Mouse (Mus musculus) kidney, embryonic 16.5 days (tissue): ENCODE results near the gene Zfp944. TPM values are rescaled to one million over a fixed set of nuclear protein-coding genes. Genes with fewer than 3 reads are reported as not detected.
"Not testable (repeated sequence)": the region's sequence is repeated elsewhere in the genome, so short reads cannot be mapped to it uniquely, and the experiment has no call there.

Experiments used
- ATAC-seq: fragments of 200-750 bp; cut with Nextera tagmentation; 2 replicates; pipeline ENCODE4 v1.8.0; 2017; ENCODE audit warnings: moderate TSS enrichment; ENCODE audit not compliant: low FRiP score, low TSS enrichment
- H3K27ac ChIP-seq: fragments of 300-500 bp; sonication (generic); 2 replicates; pipeline ENCODE4 v1.5.1; 2014; ENCODE audit warnings: low read length
- H3K27me3 ChIP-seq: fragments of 300-500 bp; sonication (generic); 2 replicates; pipeline ENCODE4 v1.6.1; 2014; ENCODE audit warnings: low read length, control low read depth, mixed read lengths; ENCODE audit not compliant: insufficient read depth
- H3K36me3 ChIP-seq: fragments of 300-500 bp; sonication (generic); 2 replicates; pipeline ENCODE4 v1.6.1; 2014; ENCODE audit warnings: low read length, control low read depth, mixed read lengths; ENCODE audit not compliant: insufficient read depth
- H3K4me1 ChIP-seq: fragments of 300-500 bp; sonication (generic); 2 replicates; pipeline ENCODE4 v1.6.1; 2014; ENCODE audit warnings: low read length, control low read depth, mixed read lengths; ENCODE audit not compliant: insufficient read depth
- H3K4me2 ChIP-seq: fragments of 300-500 bp; sonication (generic); replicated peaks from 2 replicates; pipeline ENCODE4 v1.6.1; 2014; ENCODE audit warnings: low read depth, low read length
- H3K4me3 ChIP-seq: fragments of 300-500 bp; sonication (generic); 2 replicates; pipeline ENCODE4 v1.5.1; 2014; ENCODE audit warnings: mild to moderate bottlenecking, low read length
- H3K9ac ChIP-seq: fragments of 300-500 bp; sonication (generic); replicated peaks from 2 replicates; pipeline ENCODE4 v1.6.1; 2014; ENCODE audit warnings: low read length
- H3K9me3 ChIP-seq: fragments of 300-500 bp; sonication (generic); 2 replicates; pipeline ENCODE4 v1.6.1; 2016; ENCODE audit warnings: low read length, control low read depth
- WGBS: fragments of 180-500 bp; shearing (Covaris S2); extraction: QIAGEN DNeasy Blood & Tissue Kit; methylation state at CpG from one replicate; pipeline ENCODE4 v1.1.7; 2014; 5-methylcytosine and 5-hydroxymethylcytosine counted together
- polyA plus RNA-seq: library from polyadenylated mRNA; unstranded; fragments of >200 nt; fragmentation: Nextera tagmentation; extraction: Ambion mirVana; gene quantifications from 2 replicates; pipeline ENCODE4 v1.2.1, GENCODE M21; 2015

Gene Zfp944
- 13.8 and 14.3 TPM in 2 replicates for polyA plus RNA-seq

DNA sequence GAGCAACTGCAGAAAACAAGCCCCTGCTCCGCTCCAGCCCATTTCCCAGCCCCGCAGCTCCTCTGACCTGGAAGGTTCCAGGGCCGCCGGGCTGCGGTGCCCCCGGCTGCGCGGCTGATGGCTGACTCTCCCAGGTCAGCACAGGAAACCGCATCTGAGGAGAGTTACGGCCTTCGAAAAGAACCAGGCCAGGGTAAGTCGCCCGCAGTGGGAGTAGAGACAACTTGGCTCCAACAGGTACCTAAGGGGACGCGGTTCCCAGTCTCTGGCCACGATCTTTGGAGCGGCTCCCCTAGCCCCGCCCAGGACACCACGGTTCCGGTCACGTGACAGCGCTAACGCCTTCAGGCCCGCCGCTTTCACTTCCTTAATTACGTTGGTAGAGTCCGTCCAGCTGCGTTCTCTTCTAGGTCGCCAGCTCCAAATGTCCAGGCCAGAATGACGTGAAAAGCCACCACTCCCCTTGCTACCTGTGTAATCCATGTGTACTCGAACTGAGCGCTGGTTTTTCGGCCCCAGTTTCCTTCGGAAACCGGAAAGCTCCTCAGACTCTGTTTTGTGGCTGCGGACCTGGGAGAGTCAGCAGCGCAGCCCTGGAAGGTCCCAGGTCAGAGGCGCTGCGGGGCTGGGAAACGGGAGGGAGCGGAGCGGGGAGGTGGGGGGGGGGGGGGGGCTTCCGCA lies at the start of gene Zfp944, which contains the start of gene Zfp758:
TSS of gene Zfp944 (minus strand) at position 300 of the 681 bp plus-strand sequence.
TSS of gene Zfp758 (plus strand) at position 353 of the 681 bp plus-strand sequence.
- H3K36me3 ChIP-seq = peaks cover 15% of the 10 kb centered on the region
- peak within 1 kb of the TSS; percentile 59 for H3K4me3 ChIP-seq
- peak within 1 kb of the TSS; percentile 84 for H3K27ac ChIP-seq
- WGBS = 0% methylated on average over 24 of the region's 43 CpGs
- peak; percentile 99 for ATAC-seq
- H3K4me2 ChIP-seq = peak within 1 kb of the TSS; percentile 59
- peaks cover 17% of the 10 kb centered on the region for H3K9me3 ChIP-seq
- H3K27me3 ChIP-seq = not testable (repeated sequence)
- H3K9ac ChIP-seq = peak within 1 kb of the TSS; percentile 81
- H3K4me1 ChIP-seq = peaks cover 13% of the 10 kb centered on the region; the same call in 1 of the 2 replicates

DNA sequence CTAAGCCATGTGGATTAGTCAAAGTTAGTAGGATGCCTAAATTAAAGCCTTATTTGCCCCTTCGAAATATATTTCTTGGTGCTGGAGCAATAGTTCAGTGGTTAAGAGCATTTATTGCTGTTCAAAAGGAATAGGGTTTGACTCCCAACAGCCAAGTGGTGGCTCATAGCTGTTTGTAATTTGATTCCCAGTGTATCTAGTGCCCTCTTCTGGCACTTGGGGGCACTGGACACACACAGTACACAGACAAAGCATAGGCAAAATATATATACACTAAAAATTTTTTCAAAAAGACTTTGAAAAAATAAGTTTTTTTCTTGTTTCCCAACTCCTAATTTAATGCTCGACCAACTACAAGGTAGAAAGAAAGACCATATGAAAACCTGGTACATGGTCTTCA lies 49.6 kb upstream of the Zfp944 start:
- Histone ChIP-seq H3K27ac (no peak overlapping the region), H3K9ac (no peak overlapping the region), H3K36me3 (no peaks in the 10 kb centered on the region), H3K4me2 (no peak overlapping the region), H3K9me3 (no peaks in the 10 kb centered on the region), H3K27me3 (no peaks in the 10 kb centered on the region), H3K4me1 (no peaks in the 10 kb centered on the region), H3K4me3 (no peak overlapping the region)
- ATAC-seq = no peak
- 68% methylated on average over 2 of the region's 2 CpGs for WGBS

DNA sequence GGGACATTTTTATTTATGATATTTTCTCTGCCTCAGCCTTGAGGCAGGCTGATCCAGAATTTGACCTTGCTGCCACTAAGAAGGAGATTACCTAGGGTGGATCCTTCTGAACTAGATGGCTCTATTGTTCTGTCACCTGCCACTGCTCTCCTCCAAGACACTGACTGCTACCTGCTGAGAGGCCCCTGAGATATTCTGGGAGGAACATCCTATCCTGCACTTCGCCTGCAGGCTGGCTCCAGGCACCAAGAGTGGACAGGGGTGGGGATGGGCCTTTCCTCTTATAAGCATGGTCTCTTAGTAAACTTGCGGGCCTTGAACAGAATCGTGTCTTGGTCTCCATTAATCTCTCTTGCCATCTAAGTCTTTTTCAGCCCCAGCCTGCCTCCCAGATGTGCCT lies 2.7 kb upstream of the Zfp944 start:
- Histone ChIP-seq H3K9ac (no peak overlapping the region), H3K9me3 (peaks cover 24% of the 10 kb centered on the region), H3K27ac (no peak overlapping the region), H3K36me3 (peaks cover 20% of the 10 kb centered on the region), H3K27me3 (no peaks in the 10 kb centered on the region), H3K4me2 (no peak overlapping the region), H3K4me3 (no peak overlapping the region), H3K4me1 (peaks cover 13% of the 10 kb centered on the region; the same call in 1 of the 2 replicates)
- no peak for ATAC-seq
- WGBS = 100% methylated on average over 3 of the region's 3 CpGs

DNA sequence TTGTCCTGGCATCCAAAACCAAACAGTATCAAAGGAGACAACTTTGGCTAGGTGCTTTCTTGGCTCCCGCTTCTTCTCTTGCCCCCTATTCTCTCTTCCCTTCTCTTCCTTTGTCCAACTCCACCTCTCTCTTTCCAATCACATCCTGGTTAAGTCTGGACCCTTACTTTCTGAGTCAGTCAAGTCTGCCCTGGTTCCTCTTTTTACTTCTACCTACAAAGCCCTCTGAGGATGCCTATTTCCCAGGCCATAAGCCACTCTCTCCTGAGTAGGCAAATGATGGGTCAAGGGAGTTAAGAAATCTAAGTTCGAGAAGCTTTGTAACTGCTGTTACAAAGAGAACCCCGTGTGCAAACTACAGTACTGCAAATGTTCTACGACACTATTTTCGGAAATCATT lies 628 bp downstream of the Zfp944 start:
- Histone ChIP-seq H3K36me3 (peaks cover 15% of the 10 kb centered on the region; the same call in 1 of the 2 replicates), H3K4me3 (peak overlapping the region; percentile 59), H3K4me1 (peaks cover 13% of the 10 kb centered on the region; the same call in 1 of the 2 replicates), H3K27ac (no peak overlapping the region), H3K27me3 (no peaks in the 10 kb centered on the region), H3K4me2 (peak overlapping the region; percentile 59), H3K9me3 (peaks cover 17% of the 10 kb centered on the region), H3K9ac (peak overlapping the region; percentile 64)
- 25% methylated on average over 5 of the region's 5 CpGs for WGBS
- ATAC-seq = no peak

DNA sequence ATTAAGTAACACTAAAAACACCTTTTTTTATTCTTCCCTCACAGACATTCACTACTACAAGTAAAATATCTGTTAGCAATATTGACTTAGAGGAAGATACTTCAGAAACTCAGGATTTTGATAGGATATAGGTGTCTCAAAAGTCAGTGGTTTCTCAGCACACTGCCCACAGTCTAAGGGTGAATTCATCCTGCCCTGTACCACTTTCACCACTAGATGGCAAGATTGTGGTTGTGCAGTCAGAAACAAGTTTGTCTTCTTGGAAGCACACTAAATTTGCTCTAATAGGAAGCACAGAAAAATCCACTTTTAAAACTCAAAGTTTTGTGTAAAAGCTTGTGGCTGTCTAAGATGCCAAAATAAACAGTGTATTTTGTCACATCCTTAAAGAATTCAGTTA lies 8.4 kb downstream of the Zfp944 start:
- H3K27ac ChIP-seq = no peak overlapping the region
- H3K27me3 ChIP-seq = no peaks in the 10 kb centered on the region
- H3K9ac ChIP-seq = no peak overlapping the region
- peak; percentile 46; the same call in 1 of the 2 replicates for ATAC-seq
- no peaks in the 10 kb centered on the region for H3K4me1 ChIP-seq
- no peak overlapping the region for H3K4me3 ChIP-seq
- H3K9me3 ChIP-seq = no peaks in the 10 kb centered on the region
- H3K4me2 ChIP-seq = no peak overlapping the region
- H3K36me3 ChIP-seq = peaks cover 11% of the 10 kb centered on the region; the same call in 1 of the 2 replicates

DNA sequence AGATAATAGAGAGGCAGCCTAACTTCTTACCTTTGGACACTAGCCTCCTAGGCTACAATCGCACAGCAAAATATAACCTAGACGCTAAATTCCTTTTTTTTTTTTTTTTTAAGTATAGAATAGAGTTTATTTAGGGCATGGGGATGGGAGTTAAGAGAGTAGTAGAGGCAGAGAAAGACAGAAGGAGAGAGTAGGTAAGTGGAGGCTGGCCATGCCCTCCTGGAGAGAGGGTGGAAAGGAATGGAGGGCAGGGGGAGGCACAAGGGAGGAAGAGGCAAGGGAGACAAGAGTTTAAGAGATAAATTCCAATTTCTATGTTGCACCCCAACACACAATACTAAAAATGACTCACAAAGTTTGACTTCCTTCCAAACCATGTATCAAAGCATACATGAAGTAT lies 46.0 kb downstream of the Zfp944 start:
- Histone ChIP-seq H3K4me2 (peak overlapping the region; percentile 54), H3K4me3 (peak overlapping the region; percentile 65), H3K9ac (peak overlapping the region; percentile 74; the same call in 1 of the 2 replicates)
- not testable (repeated sequence) for ATAC-seq, H3K9me3 ChIP-seq, H3K27ac ChIP-seq, H3K4me1 ChIP-seq, H3K27me3 ChIP-seq, H3K36me3 ChIP-seq
- 18% methylated on average over 2 of the region's 2 CpGs for WGBS

DNA sequence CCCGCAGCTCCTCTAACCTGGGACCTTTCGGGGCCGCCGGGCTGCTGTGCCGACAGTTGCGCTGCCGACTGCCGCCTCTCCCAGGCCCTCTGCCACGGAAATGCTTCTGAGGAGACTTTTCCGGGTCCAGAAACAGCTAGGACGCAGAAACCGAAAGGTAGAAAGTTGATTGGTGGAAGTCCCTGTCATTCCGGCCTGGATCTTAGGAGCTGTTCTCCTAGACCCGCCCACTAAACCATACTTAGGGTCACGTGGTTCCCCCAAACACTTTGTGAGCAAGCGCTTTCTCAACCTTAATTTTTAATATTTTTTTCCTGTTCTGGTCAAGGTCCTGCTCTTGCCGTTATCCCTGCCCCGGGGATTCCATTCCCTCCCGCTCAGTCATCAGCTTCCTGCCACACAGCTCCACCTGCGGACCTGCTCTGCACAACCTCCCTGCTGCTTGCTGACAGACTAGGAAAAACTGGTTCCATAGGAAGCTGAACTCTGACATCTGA lies 46.4 kb downstream of the Zfp944 start, which contains the start of gene CT030661.1:
TSS of gene CT030661.1 (minus strand) at position 108 of the 497 bp plus-strand sequence.
- H3K4me2 ChIP-seq = peak within 1 kb of the TSS; percentile 54
- H3K9ac ChIP-seq = peak within 1 kb of the TSS; percentile 74
- H3K36me3 ChIP-seq, H3K4me1 ChIP-seq, H3K27me3 ChIP-seq, H3K9me3 ChIP-seq: not testable (repeated sequence)
- peak within 1 kb of the TSS; percentile 65 for H3K4me3 ChIP-seq
- peak; percentile 99 for ATAC-seq
- peak within 1 kb of the TSS; percentile 75 for H3K27ac ChIP-seq
- WGBS = under 1% methylated on average over 20 of the region's 20 CpGs

DNA sequence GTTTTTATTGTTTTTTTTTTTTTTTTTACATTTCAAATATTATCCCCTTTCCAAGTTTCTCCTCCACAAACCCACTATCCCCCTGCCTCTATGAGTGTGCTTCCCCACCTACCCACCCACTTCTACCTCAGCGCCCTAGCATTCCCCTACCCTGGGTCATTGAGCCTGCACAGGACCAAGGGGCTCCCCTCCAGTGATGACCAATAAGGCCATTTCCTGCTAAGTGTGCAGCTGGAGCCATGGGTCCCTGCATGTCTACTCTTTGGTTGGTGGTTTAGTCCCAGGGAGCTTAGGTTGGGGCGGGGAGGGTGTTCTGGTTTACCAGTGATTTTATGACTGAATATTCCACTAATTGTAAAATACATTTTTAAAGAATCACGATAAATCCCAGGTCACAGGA lies 47.0 kb downstream of the Zfp944 start:
- H3K27ac ChIP-seq = not testable (repeated sequence)
- WGBS = 0% methylated on average over 3 of the region's 3 CpGs
- peak; percentile 89 for ATAC-seq

More for the DNA sequence above, 47.0 kb downstream of the Zfp944 start:
- Histone ChIP-seq H3K4me2 (peak overlapping the region; percentile 54), H3K9ac (peak overlapping the region; percentile 74), H3K4me3 (peak overlapping the region; percentile 65)
- not testable (repeated sequence) for H3K4me1 ChIP-seq, H3K27me3 ChIP-seq, H3K9me3 ChIP-seq, H3K36me3 ChIP-seq
